Mouse (Mus musculus) embryo, embryonic 9.5 days (tissue): ENCODE results near the gene Gpr83.

Source experiments
- DNase-seq: peaks from one replicate; pipeline ENCODE4 v3.0.0-alpha.2; 2017; ENCODE audit errors: extremely low spot score

Gpr83 gene

DNA sequence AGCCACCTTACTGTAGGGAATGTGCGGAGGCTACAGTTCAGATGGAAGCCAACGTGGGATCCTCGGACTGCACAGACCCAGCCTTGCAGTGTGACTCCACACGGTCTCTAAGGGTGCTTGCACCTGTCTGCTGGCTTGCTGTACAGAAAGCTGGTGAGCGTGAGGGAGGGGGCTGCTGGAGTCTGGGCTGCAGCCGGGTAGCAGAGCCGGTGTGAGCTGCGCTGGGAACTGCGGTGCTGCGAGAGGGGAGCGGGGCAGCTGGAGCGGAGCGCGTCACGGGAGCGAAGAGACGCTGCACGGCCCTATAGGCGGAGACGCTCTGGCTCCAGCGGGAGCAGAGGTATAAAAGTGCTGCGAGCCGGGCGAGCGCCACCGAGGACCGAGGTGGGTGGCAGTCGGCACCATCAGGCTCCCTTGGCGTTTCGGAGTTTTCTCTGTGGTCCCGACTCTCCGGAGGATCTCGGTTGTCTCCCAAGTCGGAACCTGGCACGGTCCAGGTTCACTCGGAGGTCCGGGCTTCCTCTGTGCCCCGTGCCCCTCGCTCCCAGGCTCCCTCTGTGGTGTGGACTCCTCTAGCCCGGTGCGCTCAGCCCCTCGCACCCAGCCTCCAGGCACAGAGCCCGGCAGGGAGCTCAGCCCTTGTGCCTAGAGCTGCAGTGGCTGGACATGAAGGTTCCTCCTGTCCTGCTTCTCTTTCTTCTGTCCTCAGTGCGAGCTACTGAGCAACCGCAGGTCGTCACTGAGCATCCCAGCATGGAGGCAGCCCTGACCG, at the start of gene Gpr83:
Gpr83 (plus strand) TSS at position 343 of the 772 bp plus-strand sequence.
- DNase-seq = peak; percentile 63

DNA sequence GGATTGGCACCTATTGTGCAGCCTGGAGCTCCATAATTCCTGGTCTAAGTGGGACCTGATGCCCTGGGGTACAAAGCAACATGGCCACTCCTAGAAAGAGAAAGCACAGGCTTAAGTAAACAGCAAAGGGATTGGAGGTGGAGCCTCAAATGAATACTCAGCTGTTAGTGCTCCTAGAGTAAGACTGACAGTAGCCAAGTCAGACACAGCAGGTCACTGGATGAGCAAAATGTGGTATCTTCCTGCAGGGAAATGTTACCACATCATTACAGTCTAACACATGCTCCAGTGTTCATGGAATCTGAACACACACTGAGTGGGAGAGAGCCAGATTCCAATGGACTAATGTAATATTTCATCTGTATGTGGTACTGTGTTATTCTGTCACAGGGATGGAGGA, 38.6 kb upstream of the Gpr83 start:
- DNase-seq = no peak

DNA sequence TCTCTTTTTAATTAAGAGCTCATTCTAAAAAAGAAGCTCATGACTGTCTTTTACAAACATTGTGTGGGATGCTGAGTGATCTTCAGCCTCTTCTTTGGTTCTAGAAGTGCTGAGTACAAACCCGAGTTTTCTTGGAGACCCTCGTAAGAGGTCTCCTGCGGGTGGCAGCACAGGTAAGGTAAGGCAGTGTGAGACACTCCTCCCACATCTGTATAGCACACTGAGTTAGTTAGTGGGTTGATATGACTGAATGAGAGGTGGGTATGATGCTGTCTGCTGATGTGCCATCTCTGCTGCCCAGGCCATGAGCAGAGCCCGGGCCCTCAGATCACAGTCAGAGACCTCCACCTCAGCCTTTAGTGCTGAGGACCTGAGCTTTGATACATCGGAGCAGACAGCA, 35.2 kb upstream of the Gpr83 start:
- DNase-seq = no peak

DNA sequence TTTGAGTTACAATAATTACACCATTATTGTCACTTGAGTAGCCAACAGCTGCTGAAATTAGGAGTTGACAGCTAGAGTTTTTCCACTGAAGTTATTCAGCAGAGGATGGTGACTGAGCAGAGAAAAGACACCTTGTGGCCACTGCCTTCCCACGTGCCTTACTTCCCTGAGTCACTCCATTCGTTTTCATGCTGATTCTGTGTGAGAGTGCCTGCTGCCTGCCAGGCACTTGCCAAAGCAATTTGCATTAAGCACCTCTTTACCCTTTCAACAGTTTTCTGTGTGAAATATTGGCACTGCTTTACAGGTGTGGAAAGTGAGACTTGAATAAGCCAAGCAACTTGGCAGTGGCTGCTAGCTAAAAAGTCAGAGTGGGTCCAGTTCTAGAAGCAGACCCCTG, 32.1 kb upstream of the Gpr83 start:
- no peak for DNase-seq

DNA sequence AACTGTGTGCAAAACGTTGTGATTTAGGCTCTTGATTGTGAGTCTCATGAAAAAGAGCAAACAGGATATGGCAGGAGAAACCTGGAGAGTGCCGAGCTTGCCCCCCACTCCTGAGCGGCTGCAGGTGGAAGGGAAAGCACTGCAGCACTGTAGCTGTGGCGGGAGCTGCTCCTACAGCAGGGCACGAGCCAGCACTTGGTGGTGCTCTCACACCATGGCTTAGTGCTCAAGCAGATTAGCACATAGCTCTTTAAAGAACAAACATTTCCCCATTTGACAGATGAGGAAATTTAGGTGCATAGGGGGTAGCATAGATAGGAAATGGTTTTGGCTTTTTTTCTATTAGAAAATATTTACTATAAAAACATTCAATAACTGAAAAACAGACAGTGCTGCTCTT, 28.0 kb upstream of the Gpr83 start:
- DNase-seq = no peak

DNA sequence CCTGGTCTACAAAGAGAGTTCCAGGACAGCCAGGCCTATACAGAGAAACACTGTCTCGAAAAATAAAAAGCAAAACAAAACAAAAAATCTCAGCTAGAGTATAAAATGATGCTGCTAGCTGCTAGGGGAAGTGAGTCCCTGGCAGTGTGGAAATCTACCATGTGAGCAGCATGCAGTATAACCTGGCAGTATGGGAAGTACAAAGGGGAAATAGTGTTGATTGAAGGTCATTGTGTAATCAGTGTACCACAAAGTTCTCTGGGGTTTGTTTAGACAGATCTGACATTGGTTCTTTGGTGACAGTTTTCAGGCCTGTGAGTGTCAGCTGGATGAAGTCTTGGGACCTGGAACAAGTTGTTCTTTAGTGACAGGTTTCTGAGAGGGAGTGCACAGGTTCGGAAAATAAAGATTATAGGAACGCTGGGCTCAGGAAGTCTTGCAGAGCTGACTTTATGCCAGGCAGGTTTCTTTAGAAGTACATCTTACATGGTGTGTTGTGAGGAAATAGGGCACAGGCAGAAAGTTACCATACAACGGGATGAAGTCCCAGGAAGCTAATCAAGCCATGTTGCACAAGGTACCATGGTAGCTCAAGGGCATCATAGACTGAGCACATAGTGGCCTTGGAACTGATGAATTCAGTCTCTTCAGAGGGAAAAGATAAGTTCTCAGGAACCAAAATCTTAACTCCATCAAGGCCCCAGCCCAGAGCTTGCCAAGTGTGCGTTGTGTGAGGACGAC, 24.5 kb upstream of the Gpr83 start:
- no peak for DNase-seq

DNA sequence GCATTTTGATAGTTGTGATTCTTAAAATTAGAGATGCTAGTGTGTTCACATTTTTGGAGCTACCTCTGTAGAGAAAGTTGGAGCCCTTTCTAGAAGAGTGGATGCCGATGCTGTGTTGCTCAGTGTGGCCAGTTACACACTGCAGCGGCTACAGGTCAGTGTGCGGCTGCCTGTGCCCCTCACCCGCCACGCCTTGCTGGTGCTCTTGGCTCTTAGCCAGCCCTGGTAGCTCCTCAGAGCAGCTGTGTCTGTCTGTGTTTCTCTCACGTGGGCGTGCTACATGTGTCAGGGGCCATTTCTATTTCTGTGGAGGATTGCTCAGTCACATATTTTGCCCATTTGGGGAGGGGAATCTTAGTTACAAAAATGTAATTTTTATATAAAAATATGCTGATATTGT, 20.5 kb upstream of the Gpr83 start:
- DNase-seq = no peak

DNA sequence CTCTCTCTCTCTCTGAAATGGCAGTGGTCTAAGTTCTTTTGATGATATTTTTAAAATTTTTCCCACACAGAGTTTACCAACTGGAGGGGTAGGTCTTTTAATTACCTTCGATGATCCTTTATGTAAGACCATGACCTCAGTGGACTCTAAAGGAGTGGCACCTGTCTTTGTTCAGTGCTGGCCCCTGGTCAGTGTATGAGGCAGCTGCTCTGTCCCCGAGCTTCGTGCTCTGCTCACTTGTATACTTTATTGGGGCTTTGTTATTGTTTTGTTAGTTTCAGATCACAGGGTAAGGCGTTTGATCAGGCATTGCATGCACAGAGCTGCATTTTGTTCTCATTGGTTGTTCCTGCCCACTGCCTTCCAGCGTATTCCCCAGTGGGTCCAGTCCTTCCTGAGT, 20.0 kb upstream of the Gpr83 start:
- no peak for DNase-seq

DNA sequence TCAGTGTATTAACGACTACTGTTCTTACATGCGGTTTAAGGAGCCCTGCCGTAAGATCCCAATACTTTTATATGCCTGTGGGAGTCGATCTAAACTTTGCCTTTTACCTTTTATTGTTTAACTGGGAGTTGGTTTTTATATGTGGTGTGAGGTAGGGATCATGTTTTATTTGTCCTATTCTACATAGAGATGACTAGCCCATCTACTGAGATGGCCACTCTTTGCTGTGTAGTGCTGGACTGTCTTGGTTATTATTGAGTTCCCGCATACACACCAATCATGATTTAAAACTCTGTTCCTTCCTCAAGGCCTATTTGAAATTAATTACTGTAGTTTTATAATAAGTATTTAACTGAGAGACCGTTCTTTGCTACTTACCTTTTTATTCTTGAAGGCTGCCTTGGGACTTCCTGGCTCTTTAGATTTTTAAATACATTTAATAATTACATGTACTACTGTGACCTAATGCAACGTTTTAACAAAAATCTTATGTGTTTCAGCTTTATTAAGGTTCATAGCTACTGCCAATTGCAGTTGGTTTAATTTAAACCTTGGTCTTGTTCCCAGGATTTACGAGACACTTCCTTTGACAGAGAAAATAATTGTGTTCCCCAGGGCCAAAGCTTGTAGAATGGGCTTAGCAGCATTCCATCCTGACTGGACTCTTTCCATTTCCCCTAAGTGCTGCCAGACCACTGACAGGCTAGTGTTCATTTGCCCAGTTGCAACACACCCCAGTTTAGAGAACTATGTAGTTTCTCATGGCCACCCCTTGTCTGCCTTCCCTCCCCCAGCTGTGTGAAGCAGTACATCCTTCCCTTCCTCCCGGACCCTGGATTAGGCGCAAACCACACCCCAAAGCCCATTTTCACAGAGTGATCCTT, 17.9 kb upstream of the Gpr83 start:
- DNase-seq = no peak

DNA sequence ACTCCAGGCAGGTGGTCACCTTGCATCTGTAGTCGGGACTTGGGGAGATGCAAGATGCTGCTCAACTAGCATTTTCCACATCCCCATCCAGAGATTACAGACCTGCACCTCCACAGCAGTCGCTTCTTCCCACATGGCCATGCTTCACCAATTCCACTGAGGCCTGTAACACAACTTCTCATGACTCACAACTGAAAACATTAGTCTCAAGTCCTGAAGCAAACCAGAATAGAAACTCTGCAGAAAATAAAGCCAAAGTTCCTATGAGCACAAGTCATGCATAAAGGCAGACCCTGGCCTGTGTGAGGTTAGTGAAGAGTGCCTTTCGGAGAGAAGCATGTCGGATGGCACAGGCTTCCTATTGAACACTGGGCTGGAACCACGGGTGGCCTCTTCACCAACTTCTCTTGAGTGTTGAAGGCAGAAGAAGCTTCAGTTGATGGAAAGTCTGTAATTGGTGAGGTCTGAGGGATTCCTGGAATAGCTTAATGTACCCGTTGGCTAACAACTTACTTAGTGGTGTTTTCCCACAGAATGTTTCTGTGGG, 16.6 kb upstream of the Gpr83 start:
- DNase-seq = no peak

DNA sequence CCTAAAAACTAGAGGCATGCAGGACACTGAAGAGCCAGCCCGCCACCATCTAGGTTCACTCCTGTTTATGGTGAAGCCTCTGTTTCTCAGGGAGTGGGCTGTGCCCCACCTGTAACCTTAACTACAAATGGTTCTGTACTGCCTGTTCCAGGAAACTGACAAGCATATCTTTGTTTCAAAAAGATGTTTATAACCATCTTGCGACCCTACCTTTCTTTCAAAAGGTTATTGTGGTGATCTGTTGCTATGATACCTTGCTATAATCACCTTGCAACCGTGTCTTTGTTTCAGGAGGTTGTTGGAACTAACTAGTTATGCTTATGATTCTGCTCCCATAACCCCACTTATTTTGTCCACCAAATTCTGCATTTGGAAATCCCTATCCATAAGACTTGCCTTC, 16.1 kb upstream of the Gpr83 start:
- DNase-seq = no peak

DNA sequence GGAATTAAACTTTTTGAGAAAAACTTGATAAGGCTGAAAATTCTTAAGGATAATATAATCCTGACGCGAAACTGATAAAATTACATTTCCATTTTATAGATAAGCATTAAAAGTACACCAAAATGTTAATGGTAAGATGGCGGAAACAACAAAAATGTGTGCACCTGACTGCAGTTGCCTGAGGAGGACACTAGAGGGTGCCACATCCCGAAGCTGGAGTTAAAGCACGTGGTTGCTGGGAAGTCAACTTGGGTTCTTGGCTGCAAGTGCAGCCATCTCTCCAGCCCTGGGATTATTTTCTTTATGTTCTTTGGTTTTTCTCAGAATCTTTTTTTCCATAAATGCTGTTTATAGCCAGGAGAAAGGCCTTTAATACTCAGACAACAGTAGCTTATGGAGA, 13.6 kb upstream of the Gpr83 start:
- DNase-seq = peak; percentile 24

DNA sequence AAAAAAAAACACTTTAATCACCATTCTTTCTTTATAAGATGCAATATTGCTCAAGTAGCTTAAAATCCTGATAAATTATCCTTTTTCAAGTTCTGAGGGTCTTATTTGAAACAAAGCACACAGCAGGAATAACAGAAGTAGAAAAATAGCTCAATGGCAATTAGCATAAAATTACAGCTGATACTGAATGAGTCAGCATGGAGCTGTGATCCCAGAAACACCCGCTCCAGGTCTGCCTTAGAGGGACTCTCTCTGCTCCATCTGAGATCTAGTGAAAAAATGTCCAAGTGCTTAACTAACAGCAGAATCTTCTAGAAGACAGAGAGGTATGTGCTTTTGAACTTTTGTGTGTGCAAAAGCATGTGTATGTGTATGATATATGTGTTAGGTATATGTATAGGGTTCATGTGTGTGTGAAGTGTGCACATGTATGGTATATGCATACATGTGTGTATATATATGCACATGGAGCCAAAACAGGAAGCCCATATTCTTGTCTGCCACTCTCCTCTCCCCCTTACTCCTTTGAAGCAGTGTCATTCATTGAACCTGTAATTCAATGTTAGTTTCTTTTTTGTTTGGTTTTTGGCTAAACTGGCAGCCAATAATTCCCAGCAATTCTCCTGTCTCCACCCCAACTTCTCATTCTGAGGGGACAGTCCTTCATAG, 11.6 kb upstream of the Gpr83 start:
- no peak for DNase-seq

DNA sequence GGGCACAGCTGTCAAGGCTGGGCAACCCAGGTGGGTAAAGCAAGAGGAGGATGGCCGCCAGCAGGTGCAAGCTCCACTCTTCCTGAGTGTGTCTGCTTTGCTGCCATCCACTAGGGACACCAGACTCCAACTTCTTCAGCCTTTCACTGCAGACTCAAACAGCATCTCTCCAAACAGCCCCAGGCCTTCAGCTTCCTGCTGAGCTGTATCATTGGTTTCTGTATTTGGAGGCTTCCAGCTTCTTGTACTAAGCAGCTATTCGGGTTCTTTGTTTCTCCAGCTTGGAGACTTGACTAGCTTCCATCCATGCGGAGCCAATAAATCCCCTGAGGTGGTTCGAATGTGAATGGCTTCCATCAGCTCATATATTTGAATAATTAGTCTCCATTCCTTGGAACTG, 5.4 kb upstream of the Gpr83 start:
- DNase-seq = no peak

DNA sequence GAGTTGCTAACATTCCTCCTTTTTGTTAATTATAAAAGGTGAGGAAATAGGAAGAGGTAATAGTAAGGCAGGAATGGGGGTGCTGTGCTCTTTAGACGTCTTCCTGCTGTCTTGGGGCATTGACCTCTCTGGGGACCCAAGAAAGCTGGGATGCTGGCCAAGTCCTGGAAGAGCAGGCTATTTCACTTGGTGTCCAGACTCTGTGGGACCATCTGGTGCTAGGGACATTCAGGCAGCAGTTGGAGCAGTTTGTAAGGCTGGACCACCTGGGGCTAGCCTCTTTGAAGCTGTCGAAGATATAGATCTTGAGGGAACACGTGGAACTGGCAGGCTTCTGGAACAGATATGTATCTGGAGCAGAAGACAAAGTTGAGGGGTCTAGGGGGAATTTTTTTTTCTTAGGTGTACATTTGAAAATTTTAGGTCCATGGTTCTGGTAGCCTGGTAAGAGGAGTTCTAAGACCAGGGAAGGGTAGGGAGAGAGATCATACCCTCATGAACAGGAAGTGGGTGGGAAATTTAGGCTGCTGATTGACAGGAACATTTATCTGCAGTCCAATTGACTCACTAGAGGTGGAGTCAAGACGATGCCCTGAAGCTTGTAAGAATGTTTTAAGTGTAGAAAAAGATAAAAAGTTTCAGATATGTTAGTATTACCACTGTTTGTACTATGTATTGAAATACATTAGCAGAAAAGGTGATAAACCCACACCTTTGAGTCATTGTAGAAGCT, 2.9 kb upstream of the Gpr83 start:
- DNase-seq = no peak

DNA sequence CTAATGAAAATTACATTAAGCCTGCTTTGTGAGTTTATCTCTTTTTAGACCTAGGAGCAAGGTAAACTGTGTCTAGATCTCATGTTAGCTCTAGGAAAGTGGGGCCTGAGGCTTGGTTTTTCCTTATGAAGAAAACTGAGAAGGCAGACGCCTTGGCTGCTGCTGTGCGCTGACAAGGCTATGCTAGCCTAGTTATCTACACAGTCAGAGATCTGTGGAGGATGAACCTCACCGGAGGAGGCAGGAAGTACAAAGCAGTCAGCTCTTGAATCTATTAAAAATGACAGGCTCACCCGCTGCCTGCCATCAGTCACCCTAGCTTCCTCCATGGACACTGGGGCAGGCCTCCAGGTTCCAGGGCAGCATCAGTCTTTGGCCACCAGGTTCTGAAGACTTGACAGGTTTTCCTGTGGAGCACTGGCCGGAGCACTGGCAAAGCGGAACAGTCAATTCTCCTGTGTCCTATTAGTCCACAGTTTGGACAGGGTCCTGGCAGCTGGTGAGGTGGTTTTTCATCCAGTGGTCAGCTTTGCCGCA, 1.8 kb upstream of the Gpr83 start:
- DNase-seq = no peak

DNA sequence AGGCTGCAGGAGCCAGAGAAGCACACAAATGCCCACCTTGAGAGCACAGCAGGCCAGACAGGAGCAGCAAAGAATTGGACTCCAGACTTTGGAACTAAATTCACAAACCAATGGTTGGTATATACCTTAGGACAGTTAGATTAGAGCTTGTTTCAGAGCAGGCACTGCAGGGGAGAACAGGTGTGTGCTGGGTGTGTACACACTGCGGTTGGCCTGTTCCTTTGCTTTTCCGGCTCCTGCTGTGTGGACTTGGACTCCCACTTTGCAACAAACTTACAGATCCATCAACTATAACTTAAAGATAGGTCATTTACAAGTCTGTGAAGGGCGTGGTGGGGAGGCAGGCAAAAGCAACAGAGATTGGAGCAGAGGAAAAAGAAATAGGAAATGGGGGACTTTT, 1.2 kb upstream of the Gpr83 start:
- no peak for DNase-seq

DNA sequence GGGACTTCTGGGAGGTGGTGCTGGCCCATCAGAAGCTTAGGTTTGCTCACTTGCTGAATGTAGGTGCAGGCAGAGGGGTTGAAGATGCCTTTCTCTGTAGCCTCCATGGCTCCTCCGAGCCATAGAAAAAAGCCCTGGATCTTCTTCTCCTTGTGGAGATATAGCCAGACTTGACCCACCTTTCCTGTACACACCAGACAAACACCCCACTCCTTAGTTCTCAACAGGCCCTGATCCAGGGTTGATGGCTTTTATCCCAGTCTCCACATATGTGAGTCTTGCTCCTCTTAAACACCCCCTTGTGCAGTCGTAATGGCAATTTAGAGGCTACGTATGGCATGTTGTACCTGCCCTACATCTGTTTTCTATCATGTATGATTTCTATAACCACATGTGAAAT, 3.1 kb downstream of the Gpr83 start:
- DNase-seq = no peak

DNA sequence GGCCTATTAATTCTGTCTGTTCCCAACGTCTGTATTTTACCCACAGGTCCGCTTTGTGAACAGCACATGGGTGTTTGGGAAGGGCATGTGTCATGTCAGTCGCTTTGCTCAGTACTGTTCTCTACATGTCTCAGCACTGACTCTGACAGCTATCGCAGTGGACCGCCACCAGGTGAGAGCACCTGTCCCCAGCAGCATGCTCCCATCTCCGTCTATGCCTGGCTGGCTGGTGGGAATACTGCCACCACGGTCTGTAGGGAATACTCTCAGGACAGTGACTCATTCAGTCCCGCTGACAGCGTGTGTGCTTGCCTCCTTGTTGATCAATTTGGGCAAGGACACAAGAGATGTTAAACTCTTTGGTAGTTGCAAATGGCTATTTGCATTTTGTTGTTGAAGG, 4.7 kb downstream of the Gpr83 start:
- no peak for DNase-seq

DNA sequence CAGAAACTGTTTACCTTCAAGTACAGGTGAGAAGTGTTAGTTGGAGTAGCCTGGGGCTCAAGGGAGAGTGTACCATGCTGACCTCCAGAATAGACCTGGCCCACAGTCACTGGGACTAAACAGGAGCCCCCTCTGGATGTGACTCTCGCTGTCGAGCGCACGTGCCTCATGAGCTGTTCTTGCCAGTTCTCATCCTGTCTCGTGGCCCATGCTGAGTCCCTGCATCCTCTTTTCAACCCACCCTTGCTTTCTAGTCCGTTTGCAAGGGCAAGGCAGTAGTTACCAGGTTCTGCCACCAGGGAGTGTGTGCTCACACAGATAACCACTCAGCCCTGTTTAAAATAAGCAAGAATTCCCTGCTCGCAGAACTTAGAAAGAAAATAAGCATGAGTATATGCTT, 6.9 kb downstream of the Gpr83 start:
- peak; percentile 39 for DNase-seq

DNA sequence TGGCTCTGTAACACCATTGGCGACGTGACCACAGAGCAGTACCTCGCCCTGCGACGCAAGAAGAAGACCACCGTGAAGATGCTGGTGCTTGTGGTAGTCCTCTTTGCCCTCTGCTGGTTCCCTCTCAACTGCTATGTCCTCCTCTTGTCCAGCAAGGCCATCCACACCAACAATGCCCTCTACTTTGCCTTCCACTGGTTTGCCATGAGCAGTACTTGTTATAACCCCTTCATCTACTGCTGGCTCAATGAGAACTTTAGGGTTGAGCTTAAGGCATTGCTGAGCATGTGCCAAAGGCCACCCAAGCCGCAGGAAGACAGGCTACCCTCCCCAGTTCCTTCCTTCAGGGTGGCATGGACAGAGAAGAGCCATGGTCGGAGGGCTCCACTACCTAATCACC, 8.3 kb downstream of the Gpr83 start:
- no peak for DNase-seq
